Mouse (Mus musculus): ENCODE measurements around the gene Dpyd.

Dpyd gene

DNA sequence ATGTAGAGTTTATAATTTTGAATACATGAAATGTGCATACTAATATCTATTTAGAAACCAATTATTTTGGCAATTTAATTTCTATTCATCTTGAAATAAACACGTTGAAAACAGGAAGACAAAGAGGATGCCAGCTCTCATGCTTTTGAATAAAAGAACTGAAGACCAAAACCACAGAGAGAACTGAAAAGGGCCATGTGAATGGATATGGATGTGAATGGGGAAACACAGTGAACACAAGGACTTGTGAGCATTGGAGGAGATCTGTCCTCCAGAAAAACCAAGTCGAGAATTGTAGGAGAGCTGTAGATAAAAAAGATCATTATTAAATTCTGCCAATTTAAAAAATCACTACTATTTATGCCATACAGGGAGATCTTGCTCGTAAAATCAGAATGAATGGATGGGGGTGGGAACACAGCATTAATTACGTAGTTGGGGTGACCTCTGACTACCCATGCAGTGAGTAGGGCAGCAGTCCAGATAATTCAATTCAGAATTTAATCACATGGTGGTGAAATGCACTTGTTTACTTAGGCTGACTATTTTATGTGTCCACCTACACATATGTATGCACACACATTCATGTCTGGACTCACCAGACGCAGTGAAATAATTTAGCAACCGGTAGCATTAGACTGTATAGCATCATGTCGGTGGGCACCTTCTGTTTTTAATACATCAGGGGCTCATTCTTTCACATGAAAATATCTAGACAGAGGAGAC, 114.3 kb downstream of the Dpyd start:
- DNase-seq (ENCODE audit: low spot score in 2 of 2): no peak

- no peak for DNase-seq (ENCODE audit: low spot score in 2 of 2)
Measured at GRCm38 (mm10) chr3:118680803-118681202, 118.9 kb downstream of the Dpyd start.

- no peak for DNase-seq (ENCODE audit: low spot score in 2 of 2)
Measured at GRCm38 (mm10) chr3:118750269-118750668, 188.3 kb downstream of the Dpyd start.

DNA sequence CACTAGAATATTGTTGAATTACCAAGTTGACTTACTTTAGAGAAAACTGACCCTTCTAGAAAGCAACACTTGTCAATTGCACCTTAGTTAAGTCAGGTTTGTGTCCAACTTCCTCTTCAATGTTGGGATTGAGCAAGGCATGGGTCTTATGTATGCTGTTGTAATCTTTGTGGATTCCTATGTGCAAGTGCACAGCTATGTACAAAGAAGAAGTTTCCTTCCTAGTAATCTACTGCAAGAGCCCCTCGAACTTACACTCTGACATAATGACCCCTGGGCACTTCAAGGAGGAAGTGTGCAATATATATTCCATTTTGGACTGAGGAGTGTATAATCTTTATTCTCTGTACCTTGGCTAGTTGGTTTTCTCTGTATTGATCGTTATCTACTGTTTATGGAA, 191.7 kb downstream of the Dpyd start:
- no peak for DNase-seq (ENCODE audit: low spot score in 2 of 2)

- DNase-seq (ENCODE audit: low spot score in 2 of 2): no peak
Measured at GRCm38 (mm10) chr3:118756099-118756498, 194.2 kb downstream of the Dpyd start.

- DNase-seq (ENCODE audit: low spot score in 2 of 2): no peak
Measured at GRCm38 (mm10) chr3:118812885-118813284, 251.0 kb downstream of the Dpyd start.

DNA sequence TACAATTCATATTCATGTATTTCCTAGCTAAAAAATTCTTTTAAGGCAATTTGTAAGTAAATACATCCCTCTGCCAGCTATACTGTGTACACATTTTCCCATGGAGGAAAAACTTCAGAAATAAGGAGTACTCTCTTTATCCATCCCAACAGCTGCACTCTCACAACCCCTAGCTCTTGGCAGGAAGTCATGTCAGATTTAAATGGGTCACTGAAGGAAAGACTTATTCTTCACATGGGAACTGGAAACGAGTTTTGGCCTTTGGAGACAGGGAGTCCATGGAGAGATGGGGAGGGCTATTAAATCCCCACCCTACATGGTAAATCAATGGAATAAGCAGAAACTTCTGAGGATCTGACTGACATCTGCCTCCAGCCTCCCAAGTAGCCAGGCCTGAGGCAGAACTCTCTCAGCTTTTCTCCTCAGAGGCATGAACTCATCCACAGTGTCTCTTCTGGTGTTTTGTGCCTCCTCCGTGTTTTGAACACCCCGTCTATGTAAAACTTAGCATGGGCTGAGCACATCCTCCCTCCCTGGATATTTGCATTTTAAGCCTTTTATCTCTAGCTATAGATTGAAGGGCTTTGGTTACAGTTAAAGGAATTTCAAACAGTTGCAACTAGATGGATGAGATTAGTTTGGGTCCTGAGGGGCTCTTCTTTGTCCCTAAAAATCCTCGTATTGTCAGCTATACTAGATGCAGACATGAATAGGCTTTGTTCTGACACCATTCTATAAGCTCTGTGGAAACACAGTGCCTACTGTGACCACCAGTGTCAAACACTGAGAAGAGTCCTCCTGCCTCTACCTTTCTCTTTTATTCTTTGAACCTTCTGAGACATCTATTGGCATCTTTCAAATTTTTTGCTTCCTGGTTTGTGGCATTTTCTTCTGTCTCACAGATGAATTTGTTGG, 288.9 kb downstream of the Dpyd start:
- no peak for DNase-seq (ENCODE audit: low spot score in 2 of 2)

GRCm38 (mm10) chr3:118852711-118853110, 290.8 kb downstream of the Dpyd start:
- no peak for DNase-seq (ENCODE audit: low spot score in 2 of 2)

DNA sequence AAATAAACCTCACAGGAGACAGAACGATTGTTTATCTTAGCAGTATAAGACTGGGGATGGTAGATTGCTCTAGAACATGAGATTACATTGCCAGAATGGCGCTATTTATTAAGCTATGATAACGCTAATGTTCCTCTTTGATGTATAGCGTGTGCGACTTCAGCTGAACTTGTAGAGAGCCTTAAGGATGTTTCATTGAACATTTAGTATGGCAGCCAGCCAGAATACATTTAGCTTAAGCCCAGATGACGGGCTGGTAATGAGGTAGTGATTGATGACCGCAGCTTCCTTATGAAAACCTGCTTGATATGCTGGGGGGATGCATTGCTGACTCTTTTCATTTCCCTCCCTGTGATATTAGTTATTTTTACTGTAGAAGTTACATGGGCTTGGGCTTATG, 293.5 kb downstream of the Dpyd start:
- no peak for DNase-seq (ENCODE audit: low spot score in 2 of 2)

DNA sequence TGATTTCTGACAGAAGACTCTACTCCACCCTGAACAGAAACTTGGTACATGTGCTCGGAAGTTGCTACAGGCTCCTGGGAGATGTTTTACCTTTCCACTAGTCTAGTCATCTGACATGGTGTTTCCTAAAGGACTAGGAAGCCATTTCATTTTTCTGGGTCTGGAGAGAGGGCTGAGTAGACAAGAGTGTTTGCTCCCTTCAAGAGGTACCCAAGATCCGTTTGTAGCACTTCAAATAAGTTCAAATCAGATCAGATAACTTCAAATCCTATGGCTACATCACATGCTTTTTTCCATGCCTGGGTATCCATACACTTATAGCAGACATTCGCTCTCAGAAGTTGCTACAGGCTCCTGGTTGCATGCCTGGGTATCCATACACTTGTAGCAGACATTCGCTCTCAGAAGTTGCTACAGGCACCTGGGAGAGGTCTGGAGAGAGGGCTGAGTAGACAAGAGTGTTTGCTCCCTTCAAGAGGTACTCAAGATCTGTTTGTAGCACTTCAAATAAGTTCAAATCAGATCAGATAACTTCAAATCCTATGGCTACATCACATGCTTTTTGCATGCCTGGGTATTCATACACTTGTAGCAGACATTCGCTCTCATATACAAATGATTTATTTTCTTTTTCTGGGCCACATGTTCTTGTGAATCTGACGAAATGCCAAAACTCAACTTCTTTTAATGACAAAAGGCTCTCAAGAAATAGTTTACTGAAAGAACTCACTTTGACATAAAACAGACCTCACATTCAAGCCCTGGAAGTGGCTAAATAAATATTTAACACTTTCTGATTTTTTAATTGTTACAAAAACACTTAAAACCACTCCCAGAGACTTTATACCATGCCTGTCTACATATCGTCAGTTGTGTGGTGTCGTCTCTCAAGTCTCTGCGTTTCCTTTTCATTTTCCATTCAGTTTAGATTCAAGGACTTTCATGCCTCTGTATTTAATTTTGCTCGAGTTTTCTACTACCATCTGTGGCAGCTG, 307.5 kb downstream of the Dpyd start:
- DNase-seq (ENCODE audit: low spot score in 2 of 2): no peak

DNA sequence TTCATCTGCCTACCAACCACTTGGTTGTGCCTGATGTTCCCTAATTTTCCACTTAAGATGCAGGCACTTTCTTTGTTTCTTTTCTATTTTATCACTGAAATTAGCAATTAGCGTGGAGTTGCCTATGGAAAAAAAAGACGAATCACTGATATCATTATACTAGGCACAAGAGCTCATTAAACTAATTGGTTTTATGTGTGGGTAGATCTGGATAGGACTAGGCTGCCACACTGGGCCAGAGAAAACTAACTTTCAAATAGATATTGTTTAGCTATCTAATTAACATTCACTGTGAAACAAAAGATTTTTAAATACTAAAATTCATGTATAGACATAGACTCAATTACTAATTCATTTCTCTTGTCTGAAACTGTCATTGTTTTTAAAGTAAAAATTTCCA, 313.9 kb downstream of the Dpyd start:
- DNase-seq (ENCODE audit: low spot score in 2 of 2): no peak

- DNase-seq (ENCODE audit: low spot score in 2 of 2): no peak
Measured at GRCm38 (mm10) chr3:118899036-118899435, 337.1 kb downstream of the Dpyd start.

DNA sequence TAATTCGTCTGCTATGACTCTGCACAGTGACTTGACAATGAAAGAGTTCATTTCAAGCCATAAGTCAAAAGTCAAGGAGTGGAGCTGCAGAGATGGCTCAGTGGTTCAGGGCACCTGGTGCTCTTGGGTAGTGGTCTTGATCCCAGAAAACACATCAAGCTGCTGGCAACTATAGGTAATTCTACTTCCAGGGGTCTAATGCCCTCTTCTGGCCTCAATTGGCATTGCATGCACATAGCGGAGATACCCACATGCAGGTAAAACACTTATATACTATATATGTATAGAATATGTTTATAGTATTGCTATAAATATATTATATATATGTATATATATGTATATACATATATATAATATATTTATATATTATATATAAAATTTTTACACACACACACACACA, 429.4 kb downstream of the Dpyd start:
- no peak for DNase-seq (ENCODE audit: low spot score in 2 of 2)

DNA sequence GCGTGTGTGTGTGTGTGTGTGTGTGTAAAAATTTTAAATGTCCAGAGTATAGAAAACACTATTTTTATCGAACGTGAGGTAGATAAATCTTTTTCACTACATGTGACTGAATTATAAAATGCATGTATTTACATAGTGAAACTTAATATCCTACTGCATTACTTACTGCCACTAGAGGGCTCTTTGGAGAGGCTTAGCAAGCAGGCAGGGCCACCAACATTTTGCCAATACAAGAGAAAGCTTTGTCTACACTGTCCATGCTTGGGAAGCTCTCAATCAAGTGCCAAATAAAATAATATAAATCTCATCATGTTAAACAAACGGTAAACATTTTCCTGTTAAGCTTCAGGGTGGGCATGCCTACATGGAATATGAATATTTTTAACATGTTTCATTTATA, 429.9 kb downstream of the Dpyd start:
- DNase-seq (ENCODE audit: low spot score in 2 of 2): no peak

DNA sequence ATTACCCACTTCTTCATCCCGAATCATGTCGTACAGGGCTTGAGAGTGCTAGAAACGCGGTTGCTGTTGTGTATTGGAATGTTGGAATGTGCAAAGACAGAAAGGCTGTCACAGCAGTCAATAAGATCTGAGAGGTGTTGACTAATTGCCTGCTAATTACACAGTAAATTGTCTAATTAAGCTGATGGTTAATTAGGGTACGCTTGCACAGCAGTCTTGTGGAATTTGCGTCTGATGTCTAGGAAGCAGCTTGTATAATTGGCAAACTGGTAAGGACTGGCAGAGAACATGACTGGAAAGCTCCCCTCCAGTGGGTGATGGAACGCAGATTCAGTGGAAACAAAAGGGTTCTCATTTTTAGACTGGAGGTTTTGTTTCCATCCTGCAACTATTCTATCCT, 459.3 kb downstream of the Dpyd start:
- no peak for DNase-seq (ENCODE audit: low spot score in 2 of 2)

- no peak for DNase-seq (ENCODE audit: low spot score in 2 of 2)
Measured at GRCm38 (mm10) chr3:119042611-119043010, 480.7 kb downstream of the Dpyd start.

DNA sequence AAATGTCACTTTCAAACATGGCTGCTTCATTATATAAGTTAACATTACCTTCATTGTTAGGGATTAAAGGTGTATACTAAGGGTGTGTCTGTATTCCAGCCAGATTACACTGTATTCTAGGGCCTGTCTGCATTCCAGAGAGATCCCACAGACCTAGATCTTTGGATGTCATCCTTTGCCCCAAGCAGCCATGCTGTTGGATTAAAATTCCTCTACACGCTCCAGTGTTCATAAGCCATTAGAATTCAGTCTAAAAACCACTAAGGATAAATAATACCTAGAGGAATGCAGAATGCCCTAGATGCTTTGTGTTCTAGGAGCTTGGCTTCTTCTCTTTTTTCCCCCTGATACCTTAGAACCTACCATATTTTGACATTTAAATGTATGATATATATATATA, 494.2 kb downstream of the Dpyd start:
- no peak for DNase-seq (ENCODE audit: low spot score in 2 of 2)

DNA sequence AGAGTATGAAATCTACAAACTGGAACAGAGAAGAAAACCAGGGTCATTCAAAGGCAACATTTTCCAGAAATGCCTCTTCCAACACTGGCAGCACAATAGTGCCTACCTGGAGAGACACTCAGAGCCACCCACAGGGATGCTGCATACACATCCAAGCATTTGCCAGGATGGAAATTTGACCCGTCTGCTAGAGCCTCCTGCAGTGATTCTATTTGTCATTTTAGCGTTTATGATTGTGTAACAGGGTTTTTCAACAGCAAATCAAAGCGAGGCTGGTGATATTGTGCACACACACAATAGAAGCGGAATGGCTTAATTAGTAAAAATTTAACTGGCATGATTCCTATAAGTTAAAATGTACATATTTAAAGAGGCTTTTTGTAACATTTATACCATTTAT, 501.3 kb downstream of the Dpyd start:
- DNase-seq (ENCODE audit: low spot score in 2 of 2): no peak

GRCm38 (mm10) chr3:119063642-119064041, 501.7 kb downstream of the Dpyd start:
- DNase-seq (ENCODE audit: low spot score in 2 of 2): no peak

GRCm38 (mm10) chr3:119064746-119065145, 502.8 kb downstream of the Dpyd start:
- no peak for DNase-seq (ENCODE audit: low spot score in 2 of 2)

- no peak for DNase-seq (ENCODE audit: low spot score in 2 of 2)
Measured at GRCm38 (mm10) chr3:119067221-119067620, 505.3 kb downstream of the Dpyd start.

GRCm38 (mm10) chr3:119086618-119087017, 524.7 kb downstream of the Dpyd start:
- DNase-seq (ENCODE audit: low spot score in 2 of 2): no peak
